14 mouse cellular contexts compared by ENCODE assay signal in genomic region chr1:81771704-81772103, GRCm38 (mm10).
A peak's percentile ranks its signal among the peaks of the same experiment; 100 is the strongest.
DNase-seq lines count a peak whose midpoint lies in the region; ATAC-seq and TF ChIP-seq lines count a peak whose summit lies in the region.
"Had no signal": no experiment of that assay in that cellular context is flagged by ENCODE, and none has a peak within 500 bp of the region (broad histone marks: within the 10 kb centered on the region; RNA-seq: fewer than 3 reads in every experiment).

No protein-coding gene starts in this region.

- H3K36me3 ChIP-seq in forebrain, postnatal 0 days (ENCODE audit: insufficient read depth) = no peaks in the 10 kb centered on the region
- H3K36me3 ChIP-seq in forebrain, embryonic 11.5 days (ENCODE audit: control insufficient read depth, insufficient read depth, low read length) = no peaks in the 10 kb centered on the region
- no peaks in the 10 kb centered on the region for H3K36me3 ChIP-seq in midbrain, embryonic 15.5 days (replicated peaks)
- H3K36me3 ChIP-seq: limb, embryonic 13.5 days; stomach, embryonic 15.5 days had no signal

- ATAC-seq in forebrain, postnatal 0 days = no peak
- ATAC-seq in forebrain, embryonic 11.5 days (replicated peaks; ENCODE audit: low FRiP score) = no peak
- no peak for ATAC-seq in megakaryocyte progenitor cell, adult 5-6 weeks (replicated peaks; ENCODE audit: poor library complexity)
- no peak for ATAC-seq in midbrain, embryonic 15.5 days (replicated peaks)

- DNase-seq in forebrain, postnatal 0 days = peak; percentile 43
- DNase-seq in forebrain, embryonic 11.5 days (ENCODE audit: low spot score) = no peak
- DNase-seq in NIH3T3 (ENCODE audit: low read depth) = peak; percentile 25
- DNase-seq in frontal cortex, postnatal 36 days (ENCODE audit: low spot score in 2 of 2) = peak; percentile 4 to 45
- DNase-seq in right cerebral cortex, adult 18-20 months = peak; percentile 26
- DNase-seq in retina, embryonic 14.5 days (ENCODE audit: low spot score) = no peak
- DNase-seq: adrenal gland, adult 8-10 months; heart, adult 11 months; kidney, adult 9 months; lung, adult 18-20 months had no signal

- 68% methylated on average over 3 of the region's 3 CpGs for WGBS in forebrain, postnatal 0 days
- WGBS in forebrain, embryonic 11.5 days = 91% methylated on average over 3 of the region's 3 CpGs
- 91% methylated on average over 3 of the region's 3 CpGs for WGBS in midbrain, embryonic 15.5 days

- no peaks in the 10 kb centered on the region for H3K4me1 ChIP-seq in forebrain, postnatal 0 days (ENCODE audit: insufficient read depth)
- no peaks in the 10 kb centered on the region for H3K4me1 ChIP-seq in forebrain, embryonic 11.5 days (replicated peaks; ENCODE audit: control insufficient read depth, insufficient read depth, low read length)
- H3K4me1 ChIP-seq in midbrain, embryonic 15.5 days = no peaks in the 10 kb centered on the region
- H3K4me1 ChIP-seq: limb, embryonic 13.5 days; stomach, embryonic 15.5 days had no signal

- no peaks in the 10 kb centered on the region for H3K9me3 ChIP-seq in forebrain, postnatal 0 days (ENCODE audit: low read length)
- no peaks in the 10 kb centered on the region for H3K9me3 ChIP-seq in forebrain, embryonic 11.5 days (ENCODE audit: control insufficient read depth, low read length)
- no peaks in the 10 kb centered on the region for H3K9me3 ChIP-seq in midbrain, embryonic 15.5 days
- H3K9me3 ChIP-seq: limb, embryonic 13.5 days; stomach, embryonic 15.5 days had no signal

- no peaks in the 10 kb centered on the region for H3K27me3 ChIP-seq in forebrain, postnatal 0 days (ENCODE audit: insufficient read depth, low read length)
- no peaks in the 10 kb centered on the region for H3K27me3 ChIP-seq in forebrain, embryonic 11.5 days (ENCODE audit: control insufficient read depth, insufficient read depth, low read length)
- no peaks in the 10 kb centered on the region for H3K27me3 ChIP-seq in midbrain, embryonic 15.5 days (replicated peaks)
- H3K27me3 ChIP-seq: limb, embryonic 13.5 days; stomach, embryonic 15.5 days had no signal

- no peak overlapping the region for H3K27ac ChIP-seq in forebrain, postnatal 0 days (ENCODE audit: low read depth, low read length)
- H3K27ac ChIP-seq in forebrain, embryonic 11.5 days (ENCODE audit: low read depth, low read length) = no peak overlapping the region
- no peak overlapping the region for H3K27ac ChIP-seq in midbrain, embryonic 15.5 days
- H3K27ac ChIP-seq: limb, embryonic 13.5 days; stomach, embryonic 15.5 days had no signal

- TF ChIP-seq CTCF in forebrain, postnatal 0 days (IDR thresholded peaks at IDR 0.05; ENCODE audit: low read depth) = no peak

- no peak overlapping the region for H3K4me3 ChIP-seq in forebrain, postnatal 0 days (ENCODE audit: low read depth, low read length)
- H3K4me3 ChIP-seq in forebrain, embryonic 11.5 days (ENCODE audit: low read depth, low read length) = no peak overlapping the region
- no peak overlapping the region for H3K4me3 ChIP-seq in midbrain, embryonic 15.5 days
- H3K4me3 ChIP-seq: limb, embryonic 13.5 days; stomach, embryonic 15.5 days had no signal

- no peak overlapping the region for H3K9ac ChIP-seq in forebrain, postnatal 0 days
- H3K9ac ChIP-seq in forebrain, embryonic 11.5 days (ENCODE audit: low read length) = no peak overlapping the region
- H3K9ac ChIP-seq in midbrain, embryonic 15.5 days = no peak overlapping the region
- H3K9ac ChIP-seq: limb, embryonic 13.5 days; stomach, embryonic 15.5 days had no signal

- H3K4me2 ChIP-seq in forebrain, postnatal 0 days (ENCODE audit: low read depth) = no peak overlapping the region
- no peak overlapping the region for H3K4me2 ChIP-seq in forebrain, embryonic 11.5 days (ENCODE audit: low read depth, low read length, severe bottlenecking)
- no peak overlapping the region for H3K4me2 ChIP-seq in midbrain, embryonic 15.5 days
- H3K4me2 ChIP-seq: limb, embryonic 13.5 days; stomach, embryonic 15.5 days had no signal

Comparison
In these comparisons a context has a peak if more than half of its experiments do, and no peak if none do; other contexts are left out.
1. DNase-seq: peak in forebrain, postnatal 0 days (single experiment), NIH3T3 (single experiment), frontal cortex, postnatal 36 days (2 of 2) and right cerebral cortex, adult 18-20 months (single experiment); none in forebrain, embryonic 11.5 days (single experiment) and retina, embryonic 14.5 days (single experiment).